Mouse (Mus musculus) intestine, postnatal 0 days (tissue): ENCODE data around the gene Slc25a47. TPM values are rescaled to one million over a fixed set of nuclear protein-coding genes. Genes with fewer than 3 reads are reported as not detected.

Source experiments
- ATAC-seq: fragments of 200-750 bp; cut with Nextera tagmentation; 2 replicates; pipeline ENCODE4 v1.8.0; 2017; ENCODE audit warnings: mild to moderate bottlenecking, moderate TSS enrichment, moderate library complexity
- H3K27ac ChIP-seq: fragments of 300-500 bp; sonication (generic); 2 replicates; pipeline ENCODE4 v1.5.1; 2014; ENCODE audit warnings: mild to moderate bottlenecking, low read depth, low read length, moderate library complexity
- H3K27me3 ChIP-seq: fragments of 300-500 bp; sonication (generic); replicated peaks from 2 replicates; pipeline ENCODE4 v1.6.1; 2014; ENCODE audit warnings: low read length, mixed read lengths; ENCODE audit not compliant: control insufficient read depth, insufficient read depth
- H3K36me3 ChIP-seq: fragments of 300-500 bp; sonication (generic); 2 replicates; pipeline ENCODE4 v1.6.1; 2014; ENCODE audit warnings: mild to moderate bottlenecking, moderate library complexity; ENCODE audit not compliant: control insufficient read depth, insufficient read depth
- H3K4me1 ChIP-seq: fragments of 300-500 bp; sonication (generic); replicated peaks from 2 replicates; pipeline ENCODE4 v1.6.1; 2014; ENCODE audit warnings: antibody characterized with exemption, low read length, mixed read lengths; ENCODE audit not compliant: control insufficient read depth, insufficient read depth
- H3K4me2 ChIP-seq: fragments of 300-500 bp; sonication (generic); replicated peaks from 2 replicates; pipeline ENCODE4 v1.6.1; 2014; ENCODE audit warnings: low read depth, mild to moderate bottlenecking, moderate library complexity
- H3K4me3 ChIP-seq: fragments of 300-500 bp; sonication (generic); 2 replicates; pipeline ENCODE4 v1.5.1; 2014; ENCODE audit warnings: low read depth, low read length
- H3K9ac ChIP-seq: fragments of 300-500 bp; sonication (generic); 2 replicates; pipeline ENCODE4 v1.6.1; 2014; ENCODE audit warnings: mild to moderate bottlenecking, low read depth, low read length
- H3K9me3 ChIP-seq: fragments of 300-500 bp; sonication (generic); 2 replicates; pipeline ENCODE4 v1.6.1; 2016; ENCODE audit warnings: mixed run types; ENCODE audit not compliant: control insufficient read depth
- CTCF ChIP-seq: sonication (generic); IDR thresholded peaks from 2 replicates; pipeline ENCODE4 v1.5.1; 2016; ENCODE audit warnings: low read depth, mild to moderate bottlenecking, control low read depth, antibody characterized with exemption, moderate library complexity
- WGBS: fragments of 180-500 bp; shearing (Covaris S2); extraction: QIAGEN DNeasy Blood & Tissue Kit; methylation state at CpG from one replicate; pipeline ENCODE4 v1.1.7; 2014; 5-methylcytosine and 5-hydroxymethylcytosine counted together
- polyA plus RNA-seq: library from polyadenylated mRNA; unstranded; fragments of >200 nt; fragmentation: Nextera tagmentation; extraction: Ambion mirVana; gene quantifications from 2 replicates; pipeline ENCODE4 v1.2.1, GENCODE M21; 2015

Slc25a47 gene
- polyA plus RNA-seq, 1 experiment from 2014 or later: 5.1 TPM

GRCm38 (mm10) chr12:108810309-108810708 lies 25.5 kb upstream of the Slc25a47 start:
- no peaks in the 10 kb centered on the region for H3K27me3 ChIP-seq
- no peaks in the 10 kb centered on the region for H3K4me1 ChIP-seq
- peaks cover 29% of the 10 kb centered on the region for H3K36me3 ChIP-seq
- no peak overlapping the region for H3K4me2 ChIP-seq
- H3K27ac ChIP-seq: no peak overlapping the region
- no peak overlapping the region for H3K4me3 ChIP-seq
- no peaks in the 10 kb centered on the region for H3K9me3 ChIP-seq
- ATAC-seq: no peak
- no peak for TF ChIP-seq CTCF
- no peak overlapping the region for H3K9ac ChIP-seq
- WGBS: 53% methylated on average over 7 of the region's 7 CpGs

GRCm38 (mm10) chr12:108811133-108811532 lies 24.7 kb upstream of the Slc25a47 start:
- Histone ChIP-seq H3K27ac (no peak overlapping the region), H3K4me3 (no peak overlapping the region), H3K27me3 (no peaks in the 10 kb centered on the region), H3K9ac (no peak overlapping the region), H3K4me1 (no peaks in the 10 kb centered on the region), H3K36me3 (peaks cover 30% of the 10 kb centered on the region), H3K4me2 (no peak overlapping the region), H3K9me3 (no peaks in the 10 kb centered on the region)
- WGBS: 46% methylated on average over 2 of the region's 2 CpGs
- no peak for ATAC-seq
- peak; percentile 79 for TF ChIP-seq CTCF

GRCm38 (mm10) chr12:108812463-108812862 lies 23.4 kb upstream of the Slc25a47 start:
- 82% methylated on average over 6 of the region's 6 CpGs for WGBS
- Histone ChIP-seq H3K27me3 (no peaks in the 10 kb centered on the region), H3K9ac (no peak overlapping the region), H3K27ac (no peak overlapping the region), H3K4me1 (no peaks in the 10 kb centered on the region), H3K4me2 (no peak overlapping the region), H3K9me3 (no peaks in the 10 kb centered on the region), H3K4me3 (no peak overlapping the region), H3K36me3 (peaks cover 35% of the 10 kb centered on the region)
- ATAC-seq: no peak
- no peak for TF ChIP-seq CTCF

- Histone ChIP-seq H3K4me2 (no peak overlapping the region), H3K4me1 (no peaks in the 10 kb centered on the region), H3K27me3 (no peaks in the 10 kb centered on the region), H3K27ac (no peak overlapping the region), H3K36me3 (peaks cover 39% of the 10 kb centered on the region), H3K4me3 (no peak overlapping the region), H3K9ac (no peak overlapping the region), H3K9me3 (no peaks in the 10 kb centered on the region)
- no peak for ATAC-seq
- TF ChIP-seq CTCF: no peak
- WGBS: 88% methylated on average over 6 of the region's 6 CpGs
These were observed 21.4 kb upstream of the Slc25a47 start for GRCm38 (mm10) chr12:108814470-108814869.

- H3K4me1 ChIP-seq: no peaks in the 10 kb centered on the region
- no peak overlapping the region for H3K4me3 ChIP-seq
- H3K27me3 ChIP-seq: no peaks in the 10 kb centered on the region
- WGBS: 75% methylated on average over 11 of the region's 11 CpGs
- no peak overlapping the region for H3K9ac ChIP-seq
- no peak overlapping the region for H3K27ac ChIP-seq
- H3K36me3 ChIP-seq: peaks cover 39% of the 10 kb centered on the region
- ATAC-seq: no peak
- no peaks in the 10 kb centered on the region for H3K9me3 ChIP-seq
- no peak for TF ChIP-seq CTCF
- H3K4me2 ChIP-seq: no peak overlapping the region
These were observed 19.3 kb upstream of the Slc25a47 start for GRCm38 (mm10) chr12:108816569-108816968.

GRCm38 (mm10) chr12:108820461-108820860 lies 15.4 kb upstream of the Slc25a47 start:
- no peak overlapping the region for H3K4me2 ChIP-seq
- H3K4me1 ChIP-seq: no peaks in the 10 kb centered on the region
- TF ChIP-seq CTCF: no peak
- no peak overlapping the region for H3K27ac ChIP-seq
- no peak for ATAC-seq
- no peaks in the 10 kb centered on the region for H3K9me3 ChIP-seq
- 91% methylated on average over 4 of the region's 4 CpGs for WGBS
- H3K4me3 ChIP-seq: no peak overlapping the region
- H3K27me3 ChIP-seq: no peaks in the 10 kb centered on the region
- H3K9ac ChIP-seq: no peak overlapping the region
- H3K36me3 ChIP-seq: peaks cover 19% of the 10 kb centered on the region

- no peak for TF ChIP-seq CTCF
- Histone ChIP-seq H3K9ac (no peak overlapping the region), H3K27me3 (no peaks in the 10 kb centered on the region), H3K27ac (no peak overlapping the region), H3K4me3 (no peak overlapping the region), H3K36me3 (peaks cover 11% of the 10 kb centered on the region), H3K9me3 (no peaks in the 10 kb centered on the region), H3K4me2 (no peak overlapping the region), H3K4me1 (no peaks in the 10 kb centered on the region)
- 53% methylated on average over 8 of the region's 8 CpGs for WGBS
- ATAC-seq: no peak
These were observed 12.8 kb upstream of the Slc25a47 start for GRCm38 (mm10) chr12:108823036-108823435.
